Mouse (Mus musculus) megakaryocyte, embryonic 14.5 days (primary cell): ENCODE results near the gene Plekha1. TPM values are rescaled to one million over a fixed set of nuclear protein-coding genes. Genes with fewer than 3 reads are reported as not detected.

ENCODE experiments used
- H3K27me3 ChIP-seq: replicated peaks from 2 replicates; pipeline ENCODE3; 2012; ENCODE audit warnings: inconsistent platforms
- H3K36me3 ChIP-seq: replicated peaks from 2 replicates; pipeline ENCODE3; 2012; ENCODE audit warnings: low read length, inconsistent platforms, mixed read lengths
- H3K4me1 ChIP-seq: 2 replicates; pipeline ENCODE4 v1.6.1; 2012; ENCODE audit warnings: inconsistent platforms
- H3K4me3 ChIP-seq: replicated peaks from 2 replicates; pipeline ENCODE3; 2012; ENCODE audit warnings: moderate library complexity, mild to moderate bottlenecking, inconsistent platforms
- H3K9me3 ChIP-seq: 2 replicates; pipeline ENCODE4 v1.6.1; 2012; ENCODE audit warnings: inconsistent platforms
- FLI1 ChIP-seq: IDR thresholded peaks from 2 replicates; pipeline ENCODE4 v1.6.1; 2012; ENCODE audit warnings: low read length, inconsistent platforms, mixed read lengths
- GATA1 ChIP-seq: IDR thresholded peaks from 3 replicates; pipeline ENCODE4 v1.6.1; 2012; ENCODE audit warnings: mixed read lengths, low read length, inconsistent platforms, borderline replicate concordance
- polyA plus RNA-seq: library from polyadenylated mRNA; stranded (reverse); fragments of >175 nt; gene quantifications from 2 replicates; pipeline ENCODE4 v1.2.3, GENCODE M21; 2012; ENCODE audit warnings: low replicate concordance; ENCODE audit not compliant: insufficient read depth

Gene Plekha1
- polyA plus RNA-seq, 1 experiment = 2.1 TPM

DNA sequence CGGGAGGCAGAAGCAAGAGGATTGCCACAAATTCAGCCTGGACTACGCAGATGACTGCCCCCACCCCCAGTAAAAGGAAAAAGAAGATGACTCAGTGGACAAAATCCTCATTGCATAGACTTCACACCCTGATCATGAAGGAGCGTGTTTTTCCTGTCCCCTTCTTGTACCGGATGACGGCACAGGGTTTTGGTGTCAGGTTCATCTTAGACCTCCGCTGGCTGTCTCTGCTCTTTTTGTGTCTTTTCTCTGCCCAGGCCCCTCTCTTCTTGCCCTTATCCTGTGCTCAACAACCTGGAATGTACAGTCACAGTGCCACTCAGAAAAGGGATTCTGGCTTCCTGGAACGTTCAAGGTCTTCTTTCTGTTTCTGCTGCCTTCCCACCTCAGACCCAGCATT, 84.9 kb downstream of the Plekha1 start:
- peaks cover 40% of the 10 kb centered on the region for H3K27me3 ChIP-seq
- H3K4me1 ChIP-seq = peaks cover 19% of the 10 kb centered on the region
- TF ChIP-seq FLI1 (no peak), GATA1 (no peak)
- peaks cover 13% of the 10 kb centered on the region for H3K9me3 ChIP-seq
- no peak overlapping the region for H3K4me3 ChIP-seq
- H3K36me3 ChIP-seq = no peaks in the 10 kb centered on the region

GRCm38 (mm10) chr7:130951004-130951403, 85.4 kb downstream of the Plekha1 start:
- Histone ChIP-seq H3K4me3 (no peak overlapping the region), H3K9me3 (peaks cover 13% of the 10 kb centered on the region), H3K4me1 (peaks cover 19% of the 10 kb centered on the region), H3K27me3 (peaks cover 38% of the 10 kb centered on the region), H3K36me3 (no peaks in the 10 kb centered on the region)
- TF ChIP-seq GATA1 (no peak), FLI1 (no peak)

DNA sequence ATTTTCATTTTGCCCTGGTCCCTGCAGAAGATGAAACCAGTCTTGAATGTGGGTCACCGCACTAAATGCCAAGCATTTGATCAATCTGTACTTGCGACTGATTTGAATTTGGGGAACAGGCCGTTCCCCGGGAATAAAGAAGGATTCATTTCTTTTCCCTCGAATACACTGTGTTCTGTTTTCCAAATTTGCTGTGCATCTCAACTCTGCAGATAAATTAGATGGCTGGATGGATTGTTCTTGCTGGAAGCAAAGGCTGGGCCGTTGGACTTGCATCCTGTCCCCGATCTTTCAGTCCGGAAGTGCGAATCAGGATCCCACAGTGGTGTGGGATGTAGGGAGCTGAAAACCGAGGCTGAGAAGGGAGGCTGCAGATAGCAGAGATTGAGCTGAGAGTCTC, 87.8 kb downstream of the Plekha1 start:
- Histone ChIP-seq H3K4me3 (no peak overlapping the region), H3K27me3 (peaks cover 33% of the 10 kb centered on the region), H3K36me3 (no peaks in the 10 kb centered on the region), H3K9me3 (peaks cover 13% of the 10 kb centered on the region), H3K4me1 (peaks cover 12% of the 10 kb centered on the region)
- TF ChIP-seq GATA1 = no peak
- TF ChIP-seq FLI1 = no peak

DNA sequence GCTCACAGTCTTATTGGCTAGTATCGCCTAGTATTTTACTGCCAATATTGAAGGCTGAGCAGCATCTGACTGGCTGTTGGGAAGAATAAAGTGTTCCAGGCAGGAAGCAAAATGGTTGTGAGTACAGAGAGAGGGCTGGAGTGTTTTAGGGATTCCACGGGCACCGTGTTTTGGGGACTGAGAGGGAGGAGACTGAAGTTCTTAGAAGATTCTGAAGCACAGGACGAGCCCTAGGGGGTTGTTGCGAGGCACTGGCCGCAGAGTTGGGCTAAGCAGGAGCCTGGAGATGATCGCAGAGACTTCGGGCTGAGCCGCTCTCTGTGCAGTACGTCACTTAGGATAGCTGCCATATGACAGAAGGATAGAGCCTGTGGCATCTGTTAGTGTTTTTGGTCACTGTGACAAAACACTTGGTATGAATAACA, 88.6 kb downstream of the Plekha1 start:
- no peaks in the 10 kb centered on the region for H3K36me3 ChIP-seq
- H3K4me3 ChIP-seq = no peak overlapping the region
- peaks cover 13% of the 10 kb centered on the region for H3K9me3 ChIP-seq
- H3K27me3 ChIP-seq = peaks cover 37% of the 10 kb centered on the region
- H3K4me1 ChIP-seq = peaks cover 5% of the 10 kb centered on the region
- TF ChIP-seq GATA1 (no peak), FLI1 (no peak)

GRCm38 (mm10) chr7:130958551-130958950, 93.0 kb downstream of the Plekha1 start:
- TF ChIP-seq FLI1 (no peak), GATA1 (no peak)
- Histone ChIP-seq H3K4me3 (no peak overlapping the region), H3K27me3 (peaks cover 22% of the 10 kb centered on the region), H3K9me3 (peaks cover 14% of the 10 kb centered on the region), H3K4me1 (peaks cover 21% of the 10 kb centered on the region), H3K36me3 (no peaks in the 10 kb centered on the region)

- TF ChIP-seq FLI1 (no peak), GATA1 (no peak)
- Histone ChIP-seq H3K4me3 (no peak overlapping the region), H3K4me1 (peaks cover 27% of the 10 kb centered on the region), H3K9me3 (peaks cover 4% of the 10 kb centered on the region), H3K27me3 (peaks cover 14% of the 10 kb centered on the region), H3K36me3 (no peaks in the 10 kb centered on the region)
Observed at GRCm38 (mm10) chr7:130959868-130960267, 94.3 kb downstream of the Plekha1 start.

DNA sequence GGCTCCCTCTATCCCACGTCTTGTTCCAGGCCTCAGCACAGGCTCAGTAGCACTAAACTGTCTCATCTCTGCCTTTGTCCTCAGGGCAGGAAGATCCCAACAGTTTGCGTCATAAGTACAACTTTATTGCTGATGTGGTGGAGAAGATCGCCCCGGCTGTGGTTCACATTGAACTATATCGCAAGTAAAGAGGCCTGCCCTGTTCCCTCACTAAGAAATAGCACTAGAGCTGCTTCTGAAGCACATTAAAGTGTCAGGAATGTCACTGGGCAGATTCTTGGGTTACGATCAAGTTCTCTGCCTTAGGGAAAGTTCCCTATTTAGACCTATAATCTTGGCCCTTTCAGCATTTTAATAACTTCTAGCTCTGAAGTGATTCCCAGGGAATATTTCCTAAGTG, 95.9 kb downstream of the Plekha1 start:
- peaks cover 3% of the 10 kb centered on the region; the same call in 1 of the 2 replicates for H3K9me3 ChIP-seq
- no peak overlapping the region for H3K4me3 ChIP-seq
- H3K36me3 ChIP-seq = no peaks in the 10 kb centered on the region
- peaks cover 15% of the 10 kb centered on the region for H3K27me3 ChIP-seq
- TF ChIP-seq GATA1 (no peak), FLI1 (no peak)
- H3K4me1 ChIP-seq = peaks cover 35% of the 10 kb centered on the region

Other genes with a start within 250 kb of the Plekha1 start
- not detected in 2 replicates for gene Btbd16, start 91.7 kb upstream of the Plekha1 start, polyA plus RNA-seq
- gene Htra1, start 70.4 kb downstream of the Plekha1 start, polyA plus RNA-seq = 0.75 and 2.5 TPM in 2 replicates
- gene Dmbt1, start 166.3 kb downstream of the Plekha1 start, polyA plus RNA-seq = not detected in 2 replicates